Mouse (Mus musculus) embryonic facial prominence, embryonic 15.5 days (tissue): ENCODE data around the gene Rad51b. TPM values are rescaled to one million over a fixed set of nuclear protein-coding genes. Genes with fewer than 3 reads are reported as not detected.

Experiments used
- ATAC-seq: fragments of 200-750 bp; cut with Nextera tagmentation; 2 replicates; pipeline ENCODE4 v1.8.0; 2017; ENCODE audit warnings: low read depth, moderate TSS enrichment; ENCODE audit not compliant: insufficient number of reproducible peaks, low FRiP score, low TSS enrichment
- H3K27ac ChIP-seq: fragments of 300-500 bp; sonication (generic); replicated peaks from 2 replicates; pipeline ENCODE4 v1.5.1; 2015; ENCODE audit warnings: mild to moderate bottlenecking, inconsistent platforms
- H3K27me3 ChIP-seq: fragments of 300-500 bp; sonication (generic); 2 replicates; pipeline ENCODE4 v1.6.1; 2015; ENCODE audit warnings: inconsistent platforms
- H3K36me3 ChIP-seq: fragments of 300-500 bp; sonication (generic); 2 replicates; pipeline ENCODE4 v1.6.1; 2015; ENCODE audit warnings: mild to moderate bottlenecking, inconsistent platforms
- H3K4me1 ChIP-seq: fragments of 300-500 bp; sonication (generic); 2 replicates; pipeline ENCODE4 v1.6.1; 2015; ENCODE audit warnings: inconsistent platforms
- H3K4me2 ChIP-seq: fragments of 300-500 bp; sonication (generic); replicated peaks from 2 replicates; pipeline ENCODE4 v1.6.1; 2015; ENCODE audit warnings: mild to moderate bottlenecking, inconsistent platforms
- H3K4me3 ChIP-seq: fragments of 300-500 bp; sonication (generic); replicated peaks from 2 replicates; pipeline ENCODE4 v1.5.1; 2015; ENCODE audit warnings: mild to moderate bottlenecking, inconsistent platforms
- H3K9ac ChIP-seq: fragments of 300-500 bp; sonication (generic); 2 replicates; pipeline ENCODE4 v1.6.1; 2015; ENCODE audit warnings: inconsistent platforms
- H3K9me3 ChIP-seq: fragments of 300-500 bp; sonication (generic); replicated peaks from 2 replicates; pipeline ENCODE4 v1.6.1; 2016; ENCODE audit warnings: inconsistent platforms
- WGBS: fragments of 180-500 bp; shearing (Covaris S2); methylation state at CpG from one replicate; pipeline ENCODE4 v1.1.7; 2015; 5-methylcytosine and 5-hydroxymethylcytosine counted together
- polyA plus RNA-seq: library from polyadenylated mRNA; unstranded; fragments of >200 nt; fragmentation: Nextera tagmentation; extraction: Ambion mirVana; gene quantifications from 2 replicates; pipeline ENCODE4 v1.2.1, GENCODE M21; 2015

The Rad51b gene
- polyA plus RNA-seq, 1 experiment from 2014 or later, result 7.3 TPM

DNA sequence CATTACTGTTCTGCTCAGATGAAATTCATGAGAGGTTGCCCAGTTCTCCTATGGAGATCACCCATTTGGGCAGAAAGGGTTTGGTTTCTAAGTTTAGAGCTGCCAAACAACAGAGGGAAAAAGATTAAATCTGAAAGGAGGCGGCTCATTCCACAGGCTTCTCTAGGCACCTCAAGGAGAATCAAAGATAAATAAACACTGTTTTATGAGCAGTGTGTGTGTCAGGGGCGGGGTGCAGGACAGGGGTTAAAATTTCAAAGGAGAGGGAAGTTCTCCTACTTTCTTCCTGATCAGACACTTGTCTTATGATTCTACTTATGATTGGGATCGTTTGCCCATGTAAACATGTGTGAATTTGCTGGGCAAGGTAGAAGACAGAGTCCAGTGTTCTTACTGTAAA is 166.3 kb downstream of the Rad51b start:
- no peaks in the 10 kb centered on the region for H3K4me1 ChIP-seq
- H3K27me3 ChIP-seq, result no peaks in the 10 kb centered on the region
- WGBS, result 48% methylated on average over 3 of the region's 3 CpGs
- H3K4me3 ChIP-seq, result no peak overlapping the region
- peak overlapping the region; percentile 22; the same call in 1 of the 2 replicates for H3K27ac ChIP-seq
- no peaks in the 10 kb centered on the region for H3K9me3 ChIP-seq
- no peak for ATAC-seq
- H3K36me3 ChIP-seq, result no peaks in the 10 kb centered on the region
- no peak overlapping the region for H3K4me2 ChIP-seq
- no peak overlapping the region for H3K9ac ChIP-seq

GRCm38 (mm10) chr12:79470113-79470512 is 173.0 kb downstream of the Rad51b start:
- Histone ChIP-seq H3K9me3 (no peaks in the 10 kb centered on the region), H3K4me2 (no peak overlapping the region)
- ATAC-seq, result no peak

DNA sequence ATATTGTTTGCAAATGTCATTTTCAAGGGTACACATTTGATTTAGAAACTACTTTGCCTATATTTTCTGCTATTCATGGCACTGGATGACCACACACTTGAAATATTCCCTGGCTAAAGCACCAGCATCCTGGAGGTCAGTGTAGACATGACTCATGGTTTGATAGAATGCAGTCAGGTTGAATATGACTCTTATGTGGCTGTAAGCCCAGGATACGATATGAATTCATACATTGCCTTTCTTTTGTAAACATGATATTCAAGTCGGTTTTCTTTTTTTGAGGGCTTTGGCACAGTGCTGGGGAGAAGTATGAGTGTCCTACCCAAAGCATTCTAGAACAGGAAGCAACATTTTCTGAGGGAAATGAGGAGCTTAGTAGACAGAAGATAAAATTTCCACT is 174.8 kb downstream of the Rad51b start:
- no peaks in the 10 kb centered on the region for H3K27me3 ChIP-seq
- no peak overlapping the region for H3K4me3 ChIP-seq
- peaks cover 6% of the 10 kb centered on the region for H3K4me1 ChIP-seq
- ATAC-seq, result no peak
- no peaks in the 10 kb centered on the region for H3K36me3 ChIP-seq
- H3K9ac ChIP-seq, result no peak overlapping the region
- no peak overlapping the region for H3K4me2 ChIP-seq
- peak overlapping the region; percentile 55; the same call in 1 of the 2 replicates for H3K27ac ChIP-seq
- H3K9me3 ChIP-seq, result no peaks in the 10 kb centered on the region
- WGBS, result 61% methylated on average over 2 of the region's 2 CpGs

More at GRCm38 (mm10) chr12:79470113-79470512, 173.0 kb downstream of the Rad51b start:
- Histone ChIP-seq H3K9ac (no peak overlapping the region), H3K27ac (no peak overlapping the region), H3K4me1 (no peaks in the 10 kb centered on the region), H3K4me3 (no peak overlapping the region), H3K36me3 (no peaks in the 10 kb centered on the region), H3K27me3 (no peaks in the 10 kb centered on the region)

DNA sequence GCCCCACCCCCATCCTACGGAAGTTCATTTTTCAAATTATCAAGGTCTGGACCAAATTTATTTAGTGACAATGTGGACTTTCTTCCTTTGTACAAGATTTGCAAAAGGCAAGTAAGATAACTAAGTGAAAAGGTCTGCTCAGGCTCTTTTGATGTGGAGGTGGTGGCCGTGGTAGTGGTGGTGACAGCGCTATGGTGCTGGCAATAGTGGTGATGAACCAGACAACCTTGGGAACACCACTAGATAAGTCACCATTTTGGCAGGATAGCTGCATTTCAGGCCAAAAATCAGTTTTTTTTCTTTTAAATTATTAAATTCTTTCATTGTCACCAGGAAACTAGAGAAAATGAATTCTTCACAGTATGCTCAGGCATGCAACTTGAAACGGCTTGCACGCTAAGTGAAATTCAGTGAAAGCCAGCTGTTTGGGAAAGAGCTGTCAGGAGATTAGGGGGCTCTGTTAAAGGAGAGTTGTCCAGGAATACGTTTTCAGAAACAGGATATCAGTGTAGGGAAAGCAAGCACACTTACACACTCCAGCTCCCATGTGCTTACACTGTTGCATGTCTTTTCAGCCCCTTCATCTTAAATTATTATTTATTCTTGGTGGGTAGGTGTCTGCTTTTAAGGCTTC is 179.4 kb downstream of the Rad51b start:
- peak; percentile 65; the same call in 1 of the 2 replicates for ATAC-seq
- Histone ChIP-seq H3K9me3 (no peaks in the 10 kb centered on the region), H3K4me1 (peaks cover 17% of the 10 kb centered on the region), H3K36me3 (no peaks in the 10 kb centered on the region), H3K4me2 (no peak overlapping the region), H3K9ac (no peak overlapping the region), H3K4me3 (no peak overlapping the region), H3K27ac (peak overlapping the region; percentile 77), H3K27me3 (no peaks in the 10 kb centered on the region)
- WGBS, result 31% methylated on average over 6 of the region's 6 CpGs

- Histone ChIP-seq H3K4me3 (no peak overlapping the region), H3K36me3 (no peaks in the 10 kb centered on the region), H3K9me3 (no peaks in the 10 kb centered on the region), H3K9ac (no peak overlapping the region), H3K4me2 (no peak overlapping the region), H3K4me1 (peaks cover 17% of the 10 kb centered on the region), H3K27me3 (no peaks in the 10 kb centered on the region), H3K27ac (no peak overlapping the region)
- WGBS, result 86% methylated on average over 5 of the region's 5 CpGs
- no peak for ATAC-seq
Measured at GRCm38 (mm10) chr12:79478816-79479215, 181.7 kb downstream of the Rad51b start.

DNA sequence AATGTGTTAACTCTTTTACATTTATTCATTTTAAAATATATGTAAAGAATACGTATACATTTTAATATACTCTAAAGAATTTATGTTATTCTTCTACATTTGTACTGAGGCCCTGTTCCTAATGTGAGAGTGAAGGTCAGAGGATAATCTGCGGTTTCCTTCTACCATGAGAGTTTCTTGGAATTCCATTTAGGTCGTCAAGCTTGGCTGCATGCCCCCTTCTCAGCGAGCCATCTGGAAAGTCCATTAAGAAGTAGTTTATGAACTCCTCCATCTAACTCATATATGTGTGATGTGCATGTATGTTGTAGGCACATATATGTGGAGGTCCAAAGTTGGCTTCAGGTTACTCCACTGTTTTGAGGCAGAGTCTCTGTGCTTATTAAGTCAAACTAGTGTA is 188.4 kb downstream of the Rad51b start:
- no peaks in the 10 kb centered on the region for H3K36me3 ChIP-seq
- no peak overlapping the region for H3K4me3 ChIP-seq
- H3K4me1 ChIP-seq, result peaks cover 6% of the 10 kb centered on the region; the same call in 1 of the 2 replicates
- no peaks in the 10 kb centered on the region for H3K9me3 ChIP-seq
- no peak for ATAC-seq
- H3K27ac ChIP-seq, result no peak overlapping the region
- no peak overlapping the region for H3K4me2 ChIP-seq
- H3K9ac ChIP-seq, result no peak overlapping the region
- H3K27me3 ChIP-seq, result no peaks in the 10 kb centered on the region
- WGBS, result 72% methylated on average over 4 of the region's 4 CpGs

GRCm38 (mm10) chr12:79488590-79489242 is 191.6 kb downstream of the Rad51b start:
- Histone ChIP-seq H3K9ac (no peak overlapping the region), H3K27ac (peak overlapping the region; percentile 77), H3K27me3 (no peaks in the 10 kb centered on the region), H3K4me1 (peaks cover 15% of the 10 kb centered on the region; the same call in 1 of the 2 replicates), H3K36me3 (no peaks in the 10 kb centered on the region), H3K9me3 (no peaks in the 10 kb centered on the region), H3K4me3 (no peak overlapping the region), H3K4me2 (no peak overlapping the region)
- whole genome bisulfite sequencing, result 53% methylated on average over 17 of the region's 17 CpGs
- ATAC-seq, result peak; percentile 77

DNA sequence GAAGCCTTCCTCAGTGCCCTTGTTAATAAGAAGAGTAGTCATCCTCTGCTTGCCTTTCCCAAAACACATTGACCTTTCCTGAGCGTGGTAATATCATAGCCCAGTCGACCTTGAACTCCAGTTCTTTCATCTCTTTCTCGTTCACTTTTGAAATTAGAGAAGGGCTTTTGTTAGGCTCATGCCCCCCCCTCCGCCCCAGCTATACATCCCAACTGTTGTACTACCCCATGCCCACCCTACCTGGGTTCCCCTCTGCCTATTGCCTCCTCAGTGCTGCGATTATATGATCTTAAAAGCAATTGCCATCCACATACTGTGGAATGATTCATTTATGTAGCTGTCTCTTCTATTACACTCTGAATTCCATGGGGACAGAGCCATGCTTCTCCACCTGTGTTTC is 193.5 kb downstream of the Rad51b start:
- ATAC-seq, result no peak
- Histone ChIP-seq H3K4me3 (no peak overlapping the region), H3K4me1 (peaks cover 15% of the 10 kb centered on the region; the same call in 1 of the 2 replicates), H3K27ac (0 out of 2 replicates have a peak overlapping the region, but pooled peaks have one; percentile 34), H3K36me3 (no peaks in the 10 kb centered on the region), H3K9ac (no peak overlapping the region), H3K4me2 (no peak overlapping the region), H3K9me3 (no peaks in the 10 kb centered on the region), H3K27me3 (no peaks in the 10 kb centered on the region)
- 68% methylated on average over 5 of the region's 5 CpGs for WGBS

DNA sequence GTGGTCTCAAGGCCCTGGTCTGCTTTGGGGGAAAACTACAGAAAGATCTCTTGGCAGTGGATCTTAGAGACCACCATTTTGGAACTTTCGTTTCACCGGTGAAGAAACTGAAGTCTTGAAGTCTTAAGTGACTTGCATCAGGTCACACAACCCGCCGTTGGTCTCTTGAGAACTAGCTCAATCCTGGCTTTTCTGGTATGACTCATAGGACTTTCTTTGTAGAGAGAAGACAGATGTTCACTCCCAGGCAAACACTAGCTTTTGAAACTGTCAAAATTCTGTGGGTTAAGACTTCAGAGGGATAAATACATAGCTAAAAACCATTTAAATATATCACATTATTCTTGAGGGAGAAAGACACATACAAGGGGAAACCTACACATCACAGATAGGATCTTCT is 195.1 kb downstream of the Rad51b start:
- H3K4me1 ChIP-seq, result peaks cover 15% of the 10 kb centered on the region; the same call in 1 of the 2 replicates
- no peak overlapping the region for H3K9ac ChIP-seq
- H3K9me3 ChIP-seq, result no peaks in the 10 kb centered on the region
- H3K27me3 ChIP-seq, result no peaks in the 10 kb centered on the region
- no peaks in the 10 kb centered on the region for H3K36me3 ChIP-seq
- no peak overlapping the region for H3K4me3 ChIP-seq
- WGBS, result 63% methylated on average over 4 of the region's 4 CpGs
- no peak overlapping the region for H3K4me2 ChIP-seq
- ATAC-seq, result no peak
- H3K27ac ChIP-seq, result 0 out of 2 replicates have a peak overlapping the region, but pooled peaks have one; percentile 19

GRCm38 (mm10) chr12:79492613-79493012 is 195.5 kb downstream of the Rad51b start:
- Histone ChIP-seq H3K9me3 (no peaks in the 10 kb centered on the region), H3K36me3 (no peaks in the 10 kb centered on the region), H3K9ac (no peak overlapping the region), H3K4me3 (no peak overlapping the region), H3K4me1 (peaks cover 15% of the 10 kb centered on the region; the same call in 1 of the 2 replicates), H3K27ac (peak overlapping the region; percentile 39; the same call in 1 of the 2 replicates), H3K27me3 (no peaks in the 10 kb centered on the region), H3K4me2 (no peak overlapping the region)
- ATAC-seq, result no peak
- WGBS, result 76% methylated on average over 4 of the region's 4 CpGs

- Histone ChIP-seq H3K4me1 (peaks cover 12% of the 10 kb centered on the region; the same call in 1 of the 2 replicates), H3K9me3 (no peaks in the 10 kb centered on the region), H3K4me3 (no peak overlapping the region), H3K4me2 (no peak overlapping the region), H3K27ac (0 out of 2 replicates have a peak overlapping the region, but pooled peaks have one; percentile 28), H3K27me3 (no peaks in the 10 kb centered on the region), H3K36me3 (no peaks in the 10 kb centered on the region), H3K9ac (no peak overlapping the region)
- WGBS, result 35% methylated on average over 2 of the region's 2 CpGs
- ATAC-seq, result 0 out of 2 replicates have a peak, but pooled peaks have one; percentile 48
Measured at GRCm38 (mm10) chr12:79493481-79493880, 196.4 kb downstream of the Rad51b start.
